Mouse (Mus musculus): ENCODE results near the gene Amt.

GRCm38 (mm10) chr9:108264191-108264921, 32.3 kb upstream of the Amt start:
- TF ChIP-seq POLR2A (IDR thresholded peaks at IDR 0.05; ENCODE audit: borderline replicate concordance, extremely low read depth, insufficient read depth, insufficient read length, poor library complexity, severe bottlenecking) = no peak
- TF ChIP-seq CTCF (IDR thresholded peaks at IDR 0.05; ENCODE audit: borderline replicate concordance, extremely low read depth, insufficient read depth, insufficient read length) = no peak
